Comparison of ENCODE assay signal across 10 mouse cellular contexts in the genomic region with DNA sequence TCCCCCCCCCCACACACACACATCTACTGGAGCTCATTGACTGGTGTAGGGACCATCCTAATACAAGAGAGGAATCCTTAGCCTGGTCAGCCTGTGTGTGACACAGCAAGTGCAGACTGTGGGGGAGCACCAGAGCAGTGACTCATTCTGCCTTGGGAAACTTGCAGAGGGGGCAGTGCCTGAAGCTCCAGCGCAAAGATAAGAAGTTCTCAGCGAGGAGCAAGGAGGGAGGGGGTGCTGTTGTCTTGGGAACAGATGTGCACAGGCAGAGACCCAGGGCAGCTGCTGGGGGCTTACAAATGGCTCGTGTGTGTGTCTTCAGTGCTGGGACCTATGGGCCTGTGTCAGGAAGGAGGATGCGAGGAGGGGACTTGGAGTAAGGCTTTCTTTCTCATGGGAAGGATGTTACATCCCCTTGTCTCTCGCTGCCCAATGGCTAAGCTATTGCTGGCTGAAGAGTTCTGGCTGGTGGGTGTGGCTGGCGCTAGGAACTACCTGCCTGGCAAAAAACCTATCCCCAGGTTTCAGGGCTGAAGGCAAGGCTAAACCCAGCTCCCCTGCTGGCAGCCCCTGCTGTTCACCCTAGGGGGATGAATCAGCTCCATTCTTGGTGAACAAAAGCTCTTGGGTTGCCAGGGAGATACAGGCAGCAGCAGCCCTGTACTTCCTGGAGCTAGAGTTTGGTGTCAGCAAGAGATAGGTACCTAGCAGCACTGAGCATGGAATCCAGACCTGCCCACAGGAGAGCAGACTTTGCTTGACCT.
DNase-seq lines count a peak whose midpoint lies in the region; ATAC-seq and TF ChIP-seq lines count a peak whose summit lies in the region.
"Had no signal": no experiment of that assay in that cellular context is flagged by ENCODE, and none has a peak within 500 bp of the region (broad histone marks: within the 10 kb centered on the region; RNA-seq: fewer than 3 reads in every experiment).

No protein-coding gene starts in this region.

- POLR2A ChIA-PET in Patski (lab: Charles Lee), result no interaction called here

- H3K36me3 ChIP-seq in hindbrain, embryonic 16.5 days (ENCODE audit: control insufficient read depth, insufficient read depth, low read length), result no peaks in the 10 kb centered on the region
- no peaks in the 10 kb centered on the region for H3K36me3 ChIP-seq in hindbrain, embryonic 13.5 days
- H3K36me3 ChIP-seq in midbrain, embryonic 16.5 days (ENCODE audit: control insufficient read depth, insufficient read depth, low read length), result no peaks in the 10 kb centered on the region

- ATAC-seq in hindbrain, embryonic 16.5 days, result 0 out of 2 replicates have a peak, but pooled peaks have one; percentile 13
- no peak for ATAC-seq in hindbrain, embryonic 13.5 days (ENCODE audit: low FRiP score)
- peak; percentile 71 for ATAC-seq in Patski
- ATAC-seq in midbrain, embryonic 16.5 days, result peak; percentile 12; the same call in 1 of the 2 replicates

- CTCF ChIA-PET in Patski (lab: Charles Lee), result interaction anchor here (0.8 to 1.8 kb wide), 2 partner anchors 10 to 11 kb away, joined by 3 to 5 read pairs; no protein-coding TSS in a partner anchor

- in situ Hi-C loops in Patski (cut with MboI; ENCODE audit: low pct_unique_long_range_greater_than_20kb), result no loop called here

- no peak overlapping the region for H3K4me3 ChIP-seq in hindbrain, embryonic 16.5 days (ENCODE audit: low read length)
- H3K4me3 ChIP-seq in hindbrain, embryonic 13.5 days, result no peak overlapping the region
- H3K4me3 ChIP-seq in cortical plate, adult 2 months (ENCODE audit: insufficient read depth, low read length), result no peak overlapping the region
- no peak overlapping the region for H3K4me3 ChIP-seq in midbrain, embryonic 16.5 days (ENCODE audit: low read depth, low read length)

- 18% methylated on average over 6 of the region's 6 CpGs for WGBS in hindbrain, embryonic 16.5 days
- WGBS in hindbrain, embryonic 13.5 days, result 2% methylated on average over 6 of the region's 6 CpGs
- WGBS in midbrain, embryonic 16.5 days, result 10% methylated on average over 6 of the region's 6 CpGs

- H3K4me1 ChIP-seq in hindbrain, embryonic 16.5 days (ENCODE audit: control insufficient read depth, insufficient read depth, low read depth, low read length), result peaks cover 20% of the 10 kb centered on the region
- H3K4me1 ChIP-seq in hindbrain, embryonic 13.5 days (replicated peaks), result peaks cover 33% of the 10 kb centered on the region
- peaks cover 14% of the 10 kb centered on the region for H3K4me1 ChIP-seq in cortical plate, adult 2 months (ENCODE audit: control insufficient read depth, insufficient read depth, low read length)
- peaks cover 33% of the 10 kb centered on the region for H3K4me1 ChIP-seq in midbrain, embryonic 16.5 days (ENCODE audit: control insufficient read depth, insufficient read depth, low read length)

- no peak overlapping the region for H3K27ac ChIP-seq in hindbrain, embryonic 16.5 days (ENCODE audit: low read depth, low read length)
- H3K27ac ChIP-seq in hindbrain, embryonic 13.5 days, result no peak overlapping the region
- H3K27ac ChIP-seq in cortical plate, adult 2 months (ENCODE audit: insufficient read depth, low read length), result 0 out of 2 replicates have a peak overlapping the region, but pooled peaks have one; percentile 17
- 0 out of 2 replicates have a peak overlapping the region, but pooled peaks have one; percentile 28 for H3K27ac ChIP-seq in midbrain, embryonic 16.5 days (ENCODE audit: low read length)
- H3K27ac ChIP-seq: liver, embryonic 14.5 days had no signal

- no peak overlapping the region for H3K4me2 ChIP-seq in hindbrain, embryonic 16.5 days (ENCODE audit: low read length)
- H3K4me2 ChIP-seq in hindbrain, embryonic 13.5 days, result no peak overlapping the region
- no peak overlapping the region for H3K4me2 ChIP-seq in midbrain, embryonic 16.5 days (ENCODE audit: low read length)

- H3K9ac ChIP-seq in hindbrain, embryonic 16.5 days (ENCODE audit: low read depth, low read length), result no peak overlapping the region
- no peak overlapping the region for H3K9ac ChIP-seq in hindbrain, embryonic 13.5 days
- H3K9ac ChIP-seq in midbrain, embryonic 16.5 days (ENCODE audit: low read depth, low read length), result no peak overlapping the region
- H3K9ac ChIP-seq: liver, embryonic 14.5 days had no signal

- no peak for TF ChIP-seq CTCF in Patski (IDR thresholded peaks at IDR 0.05)
- no peak for TF ChIP-seq CTCF in cortical plate, adult 2 months (IDR thresholded peaks at IDR 0.05; ENCODE audit: extremely low read depth, insufficient read depth, low read length)

- H3K9me3 ChIP-seq in hindbrain, embryonic 16.5 days (ENCODE audit: control insufficient read depth, low read length), result no peaks in the 10 kb centered on the region
- no peaks in the 10 kb centered on the region for H3K9me3 ChIP-seq in hindbrain, embryonic 13.5 days
- H3K9me3 ChIP-seq in midbrain, embryonic 16.5 days (replicated peaks; ENCODE audit: control insufficient read depth, low read length, poor library complexity, severe bottlenecking), result no peaks in the 10 kb centered on the region

- no peak for DNase-seq in Patski (ENCODE audit: low read depth, low spot score)
- no peak for DNase-seq in urinary bladder, postnatal 36 days (ENCODE audit: low spot score in 2 of 2)
- DNase-seq in lung, postnatal 14 days, result no peak
- DNase-seq: gastrocnemius, postnatal 10 days; kidney, adult 9 months had no signal

- no peaks in the 10 kb centered on the region for H3K27me3 ChIP-seq in hindbrain, embryonic 16.5 days (replicated peaks; ENCODE audit: control insufficient read depth, insufficient read depth, low read length)
- peaks cover 28% of the 10 kb centered on the region; the same call in 1 of the 2 replicates for H3K27me3 ChIP-seq in hindbrain, embryonic 13.5 days
- H3K27me3 ChIP-seq in Patski, result no peaks in the 10 kb centered on the region
- H3K27me3 ChIP-seq in midbrain, embryonic 16.5 days (ENCODE audit: control insufficient read depth, insufficient read depth, low read depth, low read length), result no peaks in the 10 kb centered on the region

- no peak for TF ChIP-seq POLR2A in cortical plate, adult 2 months (IDR thresholded peaks at IDR 0.05; ENCODE audit: extremely low read depth, insufficient read depth, low read length)

Comparison
In these comparisons a context has a peak if more than half of its experiments do, and no peak if none do; other contexts are left out.
1. H3K27ac ChIP-seq: peak in cortical plate, adult 2 months (single experiment) and midbrain, embryonic 16.5 days (single experiment); none in hindbrain, embryonic 16.5 days (single experiment) and hindbrain, embryonic 13.5 days (single experiment).